Mouse (Mus musculus) spleen, postnatal 10 days (tissue): Measurements from ENCODE around the gene Gm20388.

Experiments
- DNase-seq, 2 experiments: peaks; one replicate each; pipeline ENCODE4 v3.0.0; 2021 to 2022; ENCODE audit warnings: low spot score in 2 of 2

Gene Gm20388

DNA sequence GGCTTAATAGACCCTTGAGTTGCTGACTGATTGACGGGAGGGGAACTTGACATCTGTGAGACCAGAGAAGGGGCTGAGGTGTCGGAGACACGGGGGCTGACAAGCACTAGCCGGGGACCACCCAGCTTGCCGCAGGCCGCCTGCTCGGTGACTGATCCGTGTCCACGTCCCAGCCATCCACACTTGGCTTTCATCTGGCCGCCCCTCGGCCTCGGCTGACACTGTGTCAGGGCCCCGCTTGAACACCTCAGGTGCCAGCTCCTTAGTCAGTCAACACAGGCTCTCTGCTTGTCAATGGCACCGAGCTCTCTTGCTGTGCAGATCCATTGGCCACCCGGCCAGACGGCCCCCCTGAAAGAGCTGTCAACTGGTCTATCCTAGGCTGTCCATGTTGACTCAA is 1083.1 kb downstream of the Gm20388 start:
- DNase-seq: no peak

DNA sequence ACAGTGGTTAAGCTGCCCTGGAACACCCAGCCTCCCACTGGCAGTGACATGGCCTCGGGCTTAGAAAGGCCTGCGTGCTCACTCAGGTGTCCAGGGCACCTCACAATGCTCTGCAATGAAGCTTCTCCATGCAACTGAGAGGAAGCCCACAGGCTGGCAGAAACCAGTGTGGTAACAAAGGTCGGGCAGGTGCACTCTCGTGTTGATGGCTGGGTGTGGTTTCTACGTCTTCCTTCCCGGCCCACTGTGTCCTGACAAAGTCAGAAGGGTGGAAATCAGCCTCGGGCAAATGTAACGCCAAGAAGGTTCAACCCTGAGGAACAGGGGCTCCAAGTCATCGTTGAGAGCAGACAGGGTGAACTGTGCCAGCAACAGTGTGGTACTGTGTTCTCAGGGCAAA is 1084.8 kb downstream of the Gm20388 start:
- DNase-seq: no peak

- DNase-seq: no peak
Measured at GRCm38 (mm10) chr8:120996905-120997581, 1086.4 kb downstream of the Gm20388 start.

DNA sequence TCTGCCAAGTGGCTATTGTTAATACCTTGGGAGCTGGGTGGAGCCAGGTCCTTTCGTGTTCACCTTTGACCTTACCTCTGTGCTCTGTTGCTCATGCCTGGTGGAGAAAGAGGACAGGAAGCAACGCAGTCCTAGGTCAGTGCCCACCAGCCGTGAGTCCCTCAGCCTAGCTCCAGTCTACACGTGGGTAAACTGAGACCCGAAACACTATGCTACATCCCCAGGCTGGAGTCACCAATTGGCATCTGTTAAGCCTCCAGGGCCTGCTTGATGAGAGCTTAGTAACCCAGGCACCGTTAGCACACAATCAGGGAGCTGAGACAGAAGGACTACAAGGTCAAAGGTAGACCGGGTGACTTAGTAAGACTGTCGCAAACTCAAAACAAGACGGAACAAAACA is 1087.3 kb downstream of the Gm20388 start:
- no peak for DNase-seq

- no peak for DNase-seq
Measured at GRCm38 (mm10) chr8:120998966-120999365, 1088.3 kb downstream of the Gm20388 start.

DNA sequence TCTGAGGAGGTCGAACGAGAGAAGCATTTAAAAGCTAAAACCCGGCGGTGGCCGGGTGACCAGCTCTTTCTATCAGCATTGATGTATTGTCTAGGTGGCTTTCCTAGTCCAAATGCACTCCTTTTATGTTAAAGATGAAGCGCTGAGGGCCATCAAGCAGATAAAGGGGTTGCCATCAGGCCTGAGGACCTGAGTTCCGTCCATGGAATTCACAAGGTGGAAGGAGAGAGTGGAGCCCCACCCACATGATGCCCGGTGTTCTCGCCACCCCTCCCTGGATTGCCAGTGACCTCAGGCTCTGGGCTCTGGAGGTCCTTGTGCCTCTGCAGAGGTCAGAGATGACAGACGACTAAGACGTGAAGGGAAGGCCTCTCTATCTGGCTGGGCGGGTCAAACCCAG is 1091.3 kb downstream of the Gm20388 start:
- no peak for DNase-seq

DNA sequence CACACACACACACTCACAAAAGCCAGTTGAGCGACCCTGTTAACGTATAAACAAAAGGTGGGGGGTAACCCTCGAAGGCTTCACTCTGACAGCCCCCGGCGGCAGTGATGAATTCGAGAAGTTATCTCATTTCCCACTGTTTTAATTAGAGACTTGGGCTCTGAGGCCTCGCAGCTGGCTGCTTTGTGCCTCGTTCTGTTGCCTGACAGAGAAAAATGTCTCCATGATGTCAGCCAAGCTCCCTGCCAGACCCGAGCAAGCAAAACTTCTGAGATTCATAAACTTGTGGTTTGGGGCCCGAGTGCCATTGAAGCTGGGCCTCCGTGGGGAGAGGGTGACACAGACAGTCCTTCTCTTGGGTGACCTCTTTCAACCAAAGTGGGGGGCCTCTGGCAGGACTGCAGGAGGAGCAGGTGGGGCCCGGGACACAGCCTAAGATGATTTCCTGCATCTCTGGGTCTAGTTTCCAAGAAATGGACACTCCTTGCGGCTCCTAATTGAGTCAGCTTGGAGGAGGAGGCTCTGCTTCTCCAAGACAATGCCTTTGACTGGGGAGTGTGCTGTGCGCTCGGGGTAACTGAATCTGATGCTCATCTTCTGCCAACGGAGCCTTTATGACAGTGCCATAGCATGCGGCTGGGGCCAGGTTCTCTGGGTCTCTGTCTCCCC is 1092.4 kb downstream of the Gm20388 start:
- DNase-seq: no peak

DNA sequence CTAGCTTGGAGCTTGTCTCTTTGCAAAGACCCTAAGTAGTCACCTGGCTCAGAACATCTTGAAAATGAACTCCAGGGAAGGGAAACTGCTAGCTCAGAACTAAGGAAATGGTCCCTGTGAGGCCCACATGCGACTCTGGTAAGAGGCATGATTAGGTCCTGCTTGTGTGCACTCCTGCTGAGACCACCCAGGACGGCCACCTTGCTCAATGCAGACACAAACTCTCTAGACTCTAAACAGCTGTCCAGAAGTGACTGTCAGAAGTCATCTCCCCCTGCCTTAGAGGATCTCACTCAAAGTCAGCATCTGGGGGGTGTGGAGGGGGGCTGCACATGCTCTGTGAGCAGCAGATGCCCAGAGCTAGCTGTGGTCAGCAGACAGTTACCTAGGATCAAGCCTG is 1093.0 kb downstream of the Gm20388 start:
- DNase-seq: no peak

GRCm38 (mm10) chr8:121013318-121013717 is 1102.7 kb downstream of the Gm20388 start:
- no peak for DNase-seq

DNA sequence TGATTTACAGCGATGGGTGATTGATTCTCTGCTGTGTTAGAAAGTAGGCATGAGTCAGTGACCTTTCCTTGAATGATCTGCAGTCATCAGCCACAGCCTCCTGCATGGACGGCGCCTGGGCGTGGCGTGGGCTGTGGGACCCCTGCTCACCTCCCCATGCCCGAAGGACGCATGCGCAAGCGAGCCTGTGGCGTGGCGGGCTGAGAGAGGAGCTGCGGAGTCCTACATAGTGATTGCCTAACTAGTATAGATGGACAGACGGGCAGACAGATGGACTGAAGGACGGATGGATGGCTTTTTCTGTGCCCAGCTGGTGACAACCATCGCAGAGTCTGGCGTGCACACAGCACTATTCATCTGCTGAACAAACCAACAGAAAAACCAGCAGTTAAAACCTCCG is 1106.0 kb downstream of the Gm20388 start:
- no peak for DNase-seq

- DNase-seq: no peak
Measured at GRCm38 (mm10) chr8:121018236-121018635, 1107.6 kb downstream of the Gm20388 start.

GRCm38 (mm10) chr8:121021488-121021887 is 1110.8 kb downstream of the Gm20388 start:
- DNase-seq: no peak

GRCm38 (mm10) chr8:121023003-121023402 is 1112.4 kb downstream of the Gm20388 start:
- DNase-seq: no peak

DNA sequence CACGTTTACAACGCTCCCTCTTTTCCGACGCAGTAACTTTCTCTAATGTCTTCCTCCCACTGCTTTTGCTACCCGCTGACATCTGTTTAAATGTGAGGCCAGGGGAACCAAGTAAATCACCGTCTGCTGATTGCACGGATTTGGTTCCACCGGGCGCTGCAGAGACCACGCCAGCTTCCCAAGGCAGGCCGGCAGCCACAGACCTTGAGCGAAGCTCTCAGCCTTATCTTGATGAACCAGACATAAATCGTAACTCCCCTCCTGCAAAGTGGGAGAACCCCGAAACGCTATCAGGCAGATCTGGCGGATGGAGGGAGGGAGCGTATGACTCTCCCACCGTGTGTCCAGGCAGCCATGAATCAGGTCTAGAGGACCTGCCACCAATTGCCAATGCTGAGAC is 1113.1 kb downstream of the Gm20388 start:
- no peak for DNase-seq

DNA sequence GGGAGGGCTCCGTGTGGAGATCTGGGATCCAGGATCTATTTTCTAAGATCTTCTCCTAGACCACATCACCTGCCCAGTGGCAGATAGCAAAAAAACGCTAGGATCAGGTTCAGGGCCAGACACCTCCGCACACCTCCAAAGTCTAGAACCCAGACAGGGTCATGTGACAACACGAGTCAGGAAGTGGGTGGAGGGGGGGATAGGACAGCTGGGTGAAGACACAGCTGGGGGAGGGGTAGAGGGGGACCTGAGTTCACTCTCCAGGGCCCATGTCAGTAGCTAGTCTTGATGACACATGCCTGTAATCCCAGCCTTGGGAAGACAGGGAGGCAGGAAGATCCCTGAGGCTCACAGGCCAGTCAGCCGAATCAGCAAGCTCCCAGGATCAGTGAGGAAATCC is 1114.8 kb downstream of the Gm20388 start:
- DNase-seq: no peak

- no peak for DNase-seq
Measured at GRCm38 (mm10) chr8:121027787-121028186, 1117.1 kb downstream of the Gm20388 start.

DNA sequence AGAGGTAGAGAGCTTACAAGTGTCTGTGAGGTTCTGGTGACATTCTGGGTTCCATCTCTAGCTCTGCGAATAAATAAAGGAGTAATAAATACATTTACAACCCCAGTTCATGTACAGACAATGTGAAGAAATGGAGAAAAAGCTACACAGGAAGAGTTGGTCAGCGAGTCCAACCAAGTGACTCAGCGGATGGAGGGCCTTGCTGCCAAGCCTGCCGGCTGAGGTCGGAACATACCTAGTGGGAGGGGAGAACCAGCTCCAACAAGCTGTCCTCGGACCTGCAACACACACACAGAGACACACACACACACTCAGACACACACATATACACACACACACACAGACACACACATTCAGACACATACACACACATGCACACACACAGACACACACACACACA is 1118.4 kb downstream of the Gm20388 start:
- no peak for DNase-seq

- no peak for DNase-seq
Measured at GRCm38 (mm10) chr8:121030496-121031040, 1119.9 kb downstream of the Gm20388 start.

GRCm38 (mm10) chr8:121033299-121034013 is 1122.8 kb downstream of the Gm20388 start:
- no peak for DNase-seq

DNA sequence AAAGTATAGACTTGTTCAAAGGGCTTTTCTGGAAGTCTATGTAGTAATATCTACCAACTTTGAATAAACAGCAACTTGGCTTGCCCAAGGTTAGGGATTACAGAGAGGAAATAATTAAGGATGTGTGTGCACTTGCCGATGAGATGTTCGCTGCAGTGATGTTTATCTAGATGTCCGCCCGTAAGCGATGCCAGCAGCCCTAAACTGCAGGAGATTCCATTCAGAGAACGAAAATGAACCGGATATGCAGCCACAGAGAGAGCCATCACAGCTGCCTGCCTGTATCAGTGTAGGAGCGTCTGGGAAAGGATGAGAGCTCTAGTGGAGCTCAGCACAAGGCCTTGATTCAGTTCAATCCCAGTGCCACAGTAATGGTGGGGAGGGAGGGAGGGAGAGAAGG is 1125.0 kb downstream of the Gm20388 start:
- DNase-seq: no peak

GRCm38 (mm10) chr8:121043719-121044440 is 1133.2 kb downstream of the Gm20388 start:
- no peak for DNase-seq

- peak in 1 of 2 experiments; percentile 29 for DNase-seq
Measured at GRCm38 (mm10) chr8:121047441-121047840, 1136.8 kb downstream of the Gm20388 start.
